Mouse (Mus musculus) brain, adult 2 months (tissue): Measurements from ENCODE around the gene Bpifc.

Experiments used
- DNase-seq: peaks from one replicate; pipeline ENCODE4 v3.0.0; 2011; ENCODE audit warnings: low read depth, low spot score

Gene Bpifc

GRCm38 (mm10) chr10:86017781-86018180 is 6.1 kb upstream of the Bpifc start:
- DNase-seq: no peak

GRCm38 (mm10) chr10:86011172-86011571 is 523 bp downstream of the Bpifc start:
- no peak for DNase-seq

GRCm38 (mm10) chr10:86010636-86011035 is 1.1 kb downstream of the Bpifc start:
- no peak for DNase-seq

- DNase-seq: no peak
Observed at GRCm38 (mm10) chr10:86009688-86010087, 2.0 kb downstream of the Bpifc start.

- DNase-seq: peak; percentile 66
Observed at GRCm38 (mm10) chr10:86006455-86006854, 5.2 kb downstream of the Bpifc start.

- no peak for DNase-seq
Observed at GRCm38 (mm10) chr10:86000447-86000846, 11.2 kb downstream of the Bpifc start.

GRCm38 (mm10) chr10:85994543-85995104 is 17.1 kb downstream of the Bpifc start:
- DNase-seq: no peak

GRCm38 (mm10) chr10:85993836-85994235 is 17.9 kb downstream of the Bpifc start:
- no peak for DNase-seq

- DNase-seq: no peak
Observed at GRCm38 (mm10) chr10:85992412-85992811, 19.3 kb downstream of the Bpifc start.

GRCm38 (mm10) chr10:85989412-85990115 is 22.1 kb downstream of the Bpifc start:
- no peak for DNase-seq

- DNase-seq: peak; percentile 53
Observed at GRCm38 (mm10) chr10:85972915-85973314, 38.8 kb downstream of the Bpifc start.

- DNase-seq: no peak
Observed at GRCm38 (mm10) chr10:85971826-85972225, 39.9 kb downstream of the Bpifc start.

GRCm38 (mm10) chr10:85969894-85970620 is 41.6 kb downstream of the Bpifc start:
- DNase-seq: no peak

GRCm38 (mm10) chr10:85968731-85969130 is 43.0 kb downstream of the Bpifc start:
- DNase-seq: no peak

- DNase-seq: peak; percentile 77
Observed at GRCm38 (mm10) chr10:85968157-85968634, 43.5 kb downstream of the Bpifc start.

- no peak for DNase-seq
Observed at GRCm38 (mm10) chr10:85967411-85968156, 44.1 kb downstream of the Bpifc start.

- DNase-seq: no peak
Observed at GRCm38 (mm10) chr10:85966476-85966875, 45.2 kb downstream of the Bpifc start.

- DNase-seq: no peak
Observed at GRCm38 (mm10) chr10:85964316-85964715, 47.4 kb downstream of the Bpifc start.

- DNase-seq: no peak
Observed at GRCm38 (mm10) chr10:85962897-85963296, 48.8 kb downstream of the Bpifc start.

- peak; percentile 98 for DNase-seq
Observed at GRCm38 (mm10) chr10:85957464-85957950, 54.2 kb downstream of the Bpifc start, which contains the start of gene Rtcb. Rtcb (minus strand) TSS chr10:85957823.

GRCm38 (mm10) chr10:85956871-85957419 is 54.8 kb downstream of the Bpifc start:
- no peak for DNase-seq
